Comparison of ENCODE assay signal across 19 mouse cellular contexts in the genomic region with DNA sequence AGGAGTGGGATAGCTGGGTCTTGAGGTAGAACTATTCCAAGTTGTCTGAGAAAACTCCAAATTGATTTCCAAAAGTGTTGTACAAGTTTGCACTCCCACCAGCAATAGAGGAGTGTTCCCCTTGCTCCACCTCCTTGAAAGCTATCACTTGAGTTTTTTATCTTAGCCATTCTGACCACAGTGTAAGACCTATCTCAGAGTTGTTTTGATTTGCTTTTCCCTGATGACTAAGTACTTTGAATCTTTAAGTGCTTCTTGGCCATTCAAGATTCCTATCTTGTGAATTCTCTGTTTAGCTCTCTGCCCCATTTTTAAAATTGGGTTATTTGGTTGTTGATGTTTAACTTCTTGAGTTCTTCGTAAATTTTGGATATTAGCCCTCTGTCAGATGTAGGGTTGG. TPM values are rescaled to one million over a fixed set of nuclear protein-coding genes. Genes with fewer than 3 reads are reported as not detected.
A peak's percentile ranks its signal among the peaks of the same experiment; 100 is the strongest.
DNase-seq lines count a peak whose midpoint lies in the region; ATAC-seq and TF ChIP-seq lines count a peak whose summit lies in the region.
"Had no signal": no experiment of that assay in that cellular context is flagged by ENCODE, and none has a peak within 500 bp of the region (broad histone marks: within the 10 kb centered on the region; RNA-seq: fewer than 3 reads in every experiment).

No protein-coding gene starts in this region.

- H3K4me1 ChIP-seq in MEL (ENCODE audit: control insufficient read depth in 1 of 2, insufficient read depth in 2 of 2, low read length in 2 of 2): peaks cover 11 to 14% of the 10 kb centered on the region in 2 experiments
- H3K4me1 ChIP-seq in liver, postnatal 0 days (ENCODE audit: insufficient read depth): peaks cover 4% of the 10 kb centered on the region; the same call in 1 of the 2 replicates

- H3K9ac ChIP-seq in MEL (ENCODE audit: control insufficient read depth, low read depth, low read length, poor library complexity, severe bottlenecking): no peak overlapping the region
- H3K9ac ChIP-seq in liver, postnatal 0 days (replicated peaks): no peak overlapping the region

- no peak overlapping the region for H3K4me3 ChIP-seq in MEL (ENCODE audit: control insufficient read depth in 1 of 2, insufficient read depth in 1 of 2, low read depth in 2 of 2, low read length in 2 of 2)
- no peak overlapping the region for H3K4me3 ChIP-seq in liver, postnatal 0 days (ENCODE audit: low read depth, low read length)

- DNase-seq in heart, adult 11 months: peak; percentile 13
- no peak for DNase-seq in heart, postnatal 10 days
- DNase-seq in MEL (ENCODE audit: low read depth, low spot score): no peak
- no peak for DNase-seq in liver, postnatal 0 days
- DNase-seq: adrenal gland, adult 2 months; adrenal gland, adult 8-10 months; adrenal gland, postnatal 10 days; adrenal gland, postnatal 14 days; adrenal gland, postnatal 25 days; adrenal gland, postnatal 36 days; B cell, adult 2 months; cerebellum, adult 11 months; cerebellum, adult 11-12 months; cerebellum, adult 18-20 months; cerebellum, adult 2 months had no signal

- 90% methylated on average over 1 of the region's 1 CpGs for WGBS in liver, postnatal 0 days (ENCODE audit: insufficient replicate concordance)

- TF ChIP-seq POLR2A in MEL (IDR thresholded peaks at IDR 0.05; ENCODE audit: control insufficient read depth in 1 of 2, insufficient read depth in 1 of 2, low read depth in 1 of 2, low read length in 2 of 2, poor library complexity in 1 of 2): no peak

- no peaks in the 10 kb centered on the region for H3K27me3 ChIP-seq in MEL (ENCODE audit: control insufficient read depth in 1 of 2, insufficient read depth in 2 of 2, low read length in 2 of 2)
- H3K27me3 ChIP-seq in liver, postnatal 0 days (ENCODE audit: insufficient read depth, low read length): no peaks in the 10 kb centered on the region
- H3K27me3 ChIP-seq: CH12.LX, Patski had no signal

- peak in 1 of 2 experiments; percentile 27; a peak in 1 of 4 replicates for TF ChIP-seq EP300 in MEL (IDR thresholded peaks at IDR 0.05; ENCODE audit: low read depth in 1 of 2, low read length in 2 of 2)
- TF ChIP-seq EP300 in liver, postnatal 0 days (IDR thresholded peaks at IDR 0.05; ENCODE audit: low read depth): no peak

- TF ChIP-seq CTCF in MEL (IDR thresholded peaks at IDR 0.05 in 2 of 3, conservative IDR thresholded peaks at IDR 0.05 in 1 of 3; ENCODE audit: control insufficient read depth in 1 of 3, insufficient read depth in 1 of 3, low read depth in 2 of 3, low read length in 3 of 3, poor library complexity in 1 of 3, severe bottlenecking in 1 of 3): no peak
- no peak for TF ChIP-seq CTCF in liver, postnatal 0 days (IDR thresholded peaks at IDR 0.05; ENCODE audit: low read depth)

- H3K79me2 ChIP-seq in MEL (ENCODE audit: control insufficient read depth, insufficient read depth, low read length, poor library complexity): no peaks in the 10 kb centered on the region

- H3K36me3 ChIP-seq in MEL (ENCODE audit: control insufficient read depth in 1 of 2, insufficient read depth in 2 of 2, low read length in 2 of 2): peaks cover 0 to 11% of the 10 kb centered on the region in 2 experiments; a peak in 2 of 4 replicates
- no peaks in the 10 kb centered on the region for H3K36me3 ChIP-seq in liver, postnatal 0 days (replicated peaks; ENCODE audit: insufficient read depth, low read length)

- no peak for ATAC-seq in liver, postnatal 0 days
- ATAC-seq: activated CD4-positive, CD25-positive, alpha-beta regulatory T cell, adult 4 months; CD4-positive, CD25-positive, alpha-beta regulatory T cell, adult 4 months; Patski had no signal

- no peak for TF ChIP-seq RAD21 in MEL (IDR thresholded peaks at IDR 0.05; ENCODE audit: low read depth, low read length)

- H3K9me3 ChIP-seq in MEL (replicated peaks; ENCODE audit: insufficient read depth, low read length): no peaks in the 10 kb centered on the region
- peaks cover 5% of the 10 kb centered on the region; the same call in 1 of the 2 replicates for H3K9me3 ChIP-seq in liver, postnatal 0 days (ENCODE audit: low read length)

- no peak overlapping the region for H3K4me2 ChIP-seq in liver, postnatal 0 days (ENCODE audit: low read depth, low read length)

- no peak overlapping the region for H3K27ac ChIP-seq in MEL (ENCODE audit: control insufficient read depth, low read depth, low read length)
- no peak overlapping the region for H3K27ac ChIP-seq in liver, postnatal 0 days (ENCODE audit: low read depth)

- intact Hi-C loops in heart, postnatal 10 days (cut with DNase I): no loop called here

TF ChIP-seq in MEL, 35 proteins besides CTCF, POLR2A, EP300 and RAD21:
- TF ChIP-seq GABPA (IDR thresholded peaks at IDR 0.05; ENCODE audit: low read depth, low read length) (no peak), MAFK (IDR thresholded peaks at IDR 0.05; ENCODE audit: borderline replicate concordance, low read depth, low read length) (0 out of 2 replicates have a peak, but pooled peaks have one; percentile 54), CHD1 (IDR thresholded peaks at IDR 0.05; ENCODE audit: low read depth, low read length) (no peak), GATA1 (IDR thresholded peaks at IDR 0.05; ENCODE audit: low read depth, low read length) (peak; percentile 73), ZMIZ1 (IDR thresholded peaks at IDR 0.05; ENCODE audit: low read depth, low read length) (no peak), TCF12 (IDR thresholded peaks at IDR 0.05; ENCODE audit: low read depth, low read length) (0 out of 2 replicates have a peak, but pooled peaks have one; percentile 12), ZKSCAN1 (IDR thresholded peaks at IDR 0.05; ENCODE audit: low read depth, low read length) (no peak), CHD2 (IDR thresholded peaks at IDR 0.05; ENCODE audit: low read length) (no peak), ETS1 (IDR thresholded peaks at IDR 0.05; ENCODE audit: low read depth, low read length) (peak; percentile 33; the same call in 1 of the 2 replicates), RCOR1 (IDR thresholded peaks at IDR 0.05; ENCODE audit: low read depth, low read length) (peak; percentile 97), ZC3H11A (IDR thresholded peaks at IDR 0.05; ENCODE audit: low read depth, low read length) (no peak)

RNA-seq across cellular contexts. Expression of gene Zfp810, which starts 11.7 kb away (rescaled TPM):
- total RNA-seq in heart, postnatal 10 days (2021): 10 to 100 TPM; 12.3 to 13.9 TPM
- not detected in 2 replicates for total RNA-seq in MEL (2012; rRNA removed)
- polyA plus RNA-seq in MEL (2012; ENCODE audit: insufficient read depth in 1 of 2, insufficient read length in 2 of 2, low read depth in 1 of 2, low replicate concordance in 2 of 2, missing spikeins in 1 of 2): under 1 TPM in 1 of 2 experiments, not detected in 1; 0.13 TPM
- 4.8 and 4.9 TPM in 2 replicates for polyA plus RNA-seq in liver, postnatal 0 days (2015; fragmentation: Nextera tagmentation; extraction: Ambion mirVana)

RNA-seq across cellular contexts. Expression of gene Zfp599, which starts 59.4 kb away (rescaled TPM):
- 1 to 10 TPM in 1 of 2 experiments, under 1 TPM in 1; 0.97 to 1.2 TPM for total RNA-seq in heart, postnatal 10 days (2021)
- 10.5 and 12.1 TPM in 2 replicates for total RNA-seq in MEL (2012; rRNA removed)
- polyA plus RNA-seq in MEL (2012; ENCODE audit: insufficient read depth in 1 of 2, insufficient read length in 2 of 2, low read depth in 1 of 2, low replicate concordance in 2 of 2, missing spikeins in 1 of 2): 1 to 10 TPM in 1 of 2 experiments, not detected in 1; 7.6 TPM
- 0.69 and 0.99 TPM in 2 replicates for polyA plus RNA-seq in liver, postnatal 0 days (2015; fragmentation: Nextera tagmentation; extraction: Ambion mirVana)

Comparison
In these comparisons a context has a peak if more than half of its experiments do, and no peak if none do; other contexts are left out.
1. RNA of gene Zfp810, which starts 11.7 kb away (total RNA-seq): 12.3 to 13.9 TPM in heart, postnatal 10 days; not detected in MEL; every median in the first group is over 10 times any median in the second.